Mouse (Mus musculus): Measurements from ENCODE around the gene Ppp2r2d. TPM values are rescaled to one million over a fixed set of nuclear protein-coding genes. Genes with fewer than 3 reads are reported as not detected.

Gene Ppp2r2d
- total and polyA plus RNA-seq, 2 experiments from 2014 or later, result 99.4 to 115 TPM

- WGBS, result 59% methylated on average over 3 of the region's 3 CpGs
- H3K27me3 ChIP-seq (ENCODE audit: insufficient read depth, low read length), result no peaks in the 10 kb centered on the region
- ATAC-seq (no peak), DNase-seq (no peak)
- no peaks in the 10 kb centered on the region for H3K9me3 ChIP-seq (ENCODE audit: low read length)
- H3K27ac ChIP-seq (ENCODE audit: low read depth, low read length), result no peak overlapping the region
- TF ChIP-seq CTCF (IDR thresholded peaks at IDR 0.05; ENCODE audit: low read depth), result no peak
- H3K4me2 ChIP-seq (ENCODE audit: low read depth), result no peak overlapping the region
- H3K36me3 ChIP-seq (ENCODE audit: insufficient read depth), result peaks cover 80% of the 10 kb centered on the region
- H3K4me1 ChIP-seq (ENCODE audit: insufficient read depth), result no peaks in the 10 kb centered on the region
- H3K9ac ChIP-seq, result no peak overlapping the region
- no peak overlapping the region for H3K4me3 ChIP-seq (ENCODE audit: low read depth, low read length)
Measured at GRCm38 (mm10) chr7:138875031-138875430, 29.2 kb downstream of the Ppp2r2d start.

GRCm38 (mm10) chr7:138883724-138884123, 37.8 kb downstream of the Ppp2r2d start:
- WGBS, result 88% methylated on average over 3 of the region's 3 CpGs
- no peaks in the 10 kb centered on the region for H3K27me3 ChIP-seq (ENCODE audit: insufficient read depth, low read length)
- no peaks in the 10 kb centered on the region for H3K9me3 ChIP-seq (ENCODE audit: low read length)
- peaks cover 45% of the 10 kb centered on the region for H3K36me3 ChIP-seq (ENCODE audit: insufficient read depth)
- H3K4me2 ChIP-seq (ENCODE audit: low read depth), result no peak overlapping the region
- no peak for TF ChIP-seq CTCF (IDR thresholded peaks at IDR 0.05; ENCODE audit: low read depth)
- no peak overlapping the region for H3K27ac ChIP-seq (ENCODE audit: low read depth, low read length)
- H3K4me3 ChIP-seq (ENCODE audit: low read depth, low read length), result no peak overlapping the region
- no peak for ATAC-seq
- H3K9ac ChIP-seq, result no peak overlapping the region
- no peaks in the 10 kb centered on the region for H3K4me1 ChIP-seq (ENCODE audit: insufficient read depth)
- no peak for DNase-seq

GRCm38 (mm10) chr7:138885365-138886289, 39.7 kb downstream of the Ppp2r2d start:
- no peaks in the 10 kb centered on the region for H3K27me3 ChIP-seq (ENCODE audit: insufficient read depth, low read length)
- H3K9ac ChIP-seq, result no peak overlapping the region
- no peaks in the 10 kb centered on the region for H3K4me1 ChIP-seq (ENCODE audit: insufficient read depth)
- peaks cover 26% of the 10 kb centered on the region for H3K36me3 ChIP-seq (ENCODE audit: insufficient read depth)
- no peaks in the 10 kb centered on the region for H3K9me3 ChIP-seq (ENCODE audit: low read length)
- H3K4me2 ChIP-seq (ENCODE audit: low read depth), result no peak overlapping the region
- no peak for ATAC-seq
- 90% methylated on average over 13 of the region's 13 CpGs for WGBS
- no peak for TF ChIP-seq CTCF (IDR thresholded peaks at IDR 0.05; ENCODE audit: low read depth)
- no peak overlapping the region for H3K4me3 ChIP-seq (ENCODE audit: low read depth, low read length)
- H3K27ac ChIP-seq (ENCODE audit: low read depth, low read length), result no peak overlapping the region
- no peak for DNase-seq

- no peak overlapping the region for H3K27ac ChIP-seq (ENCODE audit: low read depth, low read length)
- H3K36me3 ChIP-seq (ENCODE audit: insufficient read depth), result peaks cover 12% of the 10 kb centered on the region
- no peaks in the 10 kb centered on the region for H3K9me3 ChIP-seq (ENCODE audit: low read length)
- H3K4me1 ChIP-seq (ENCODE audit: insufficient read depth), result no peaks in the 10 kb centered on the region
- H3K4me3 ChIP-seq (ENCODE audit: low read depth, low read length), result no peak overlapping the region
- TF ChIP-seq CTCF (IDR thresholded peaks at IDR 0.05; ENCODE audit: low read depth), result no peak
- ATAC-seq (no peak), DNase-seq (no peak)
- WGBS, result 79% methylated on average over 2 of the region's 2 CpGs
- no peak overlapping the region for H3K9ac ChIP-seq
- H3K27me3 ChIP-seq (ENCODE audit: insufficient read depth, low read length), result no peaks in the 10 kb centered on the region
- no peak overlapping the region for H3K4me2 ChIP-seq (ENCODE audit: low read depth)
Measured at GRCm38 (mm10) chr7:138898122-138898521, 52.2 kb downstream of the Ppp2r2d start.

- H3K27ac ChIP-seq (ENCODE audit: low read depth, low read length), result no peak overlapping the region
- H3K4me3 ChIP-seq (ENCODE audit: low read depth, low read length), result no peak overlapping the region
- ATAC-seq (no peak), DNase-seq (no peak)
- no peaks in the 10 kb centered on the region for H3K27me3 ChIP-seq (ENCODE audit: insufficient read depth, low read length)
- H3K4me2 ChIP-seq (ENCODE audit: low read depth), result no peak overlapping the region
- H3K9me3 ChIP-seq (ENCODE audit: low read length), result no peaks in the 10 kb centered on the region
- no peak for TF ChIP-seq CTCF (IDR thresholded peaks at IDR 0.05; ENCODE audit: low read depth)
- 73% methylated on average over 4 of the region's 4 CpGs for WGBS
- H3K4me1 ChIP-seq (ENCODE audit: insufficient read depth), result no peaks in the 10 kb centered on the region
- peaks cover 7% of the 10 kb centered on the region for H3K36me3 ChIP-seq (ENCODE audit: insufficient read depth)
- H3K9ac ChIP-seq, result no peak overlapping the region
Measured at GRCm38 (mm10) chr7:138898743-138899142, 52.9 kb downstream of the Ppp2r2d start.

- H3K9ac ChIP-seq, result no peak overlapping the region
- no peaks in the 10 kb centered on the region for H3K9me3 ChIP-seq (ENCODE audit: low read length)
- no peaks in the 10 kb centered on the region for H3K36me3 ChIP-seq (ENCODE audit: insufficient read depth)
- H3K4me2 ChIP-seq (ENCODE audit: low read depth), result no peak overlapping the region
- H3K4me3 ChIP-seq (ENCODE audit: low read depth, low read length), result no peak overlapping the region
- TF ChIP-seq CTCF (IDR thresholded peaks at IDR 0.05; ENCODE audit: low read depth), result no peak
- H3K4me1 ChIP-seq (ENCODE audit: insufficient read depth), result peaks cover 16% of the 10 kb centered on the region
- ATAC-seq (no peak), DNase-seq (no peak)
- H3K27ac ChIP-seq (ENCODE audit: low read depth, low read length), result no peak overlapping the region
- 77% methylated on average over 7 of the region's 7 CpGs for WGBS
- H3K27me3 ChIP-seq (ENCODE audit: insufficient read depth, low read length), result no peaks in the 10 kb centered on the region
Measured at GRCm38 (mm10) chr7:138903886-138904435, 58.1 kb downstream of the Ppp2r2d start.

- no peak for TF ChIP-seq CTCF (IDR thresholded peaks at IDR 0.05; ENCODE audit: low read depth)
- ATAC-seq, result no peak
- Histone ChIP-seq H3K9me3 (ENCODE audit: low read length) (no peaks in the 10 kb centered on the region), H3K4me1 (ENCODE audit: insufficient read depth) (peaks cover 16% of the 10 kb centered on the region), H3K36me3 (ENCODE audit: insufficient read depth) (no peaks in the 10 kb centered on the region), H3K4me3 (ENCODE audit: low read depth, low read length) (no peak overlapping the region), H3K27ac (ENCODE audit: low read depth, low read length) (no peak overlapping the region), H3K27me3 (ENCODE audit: insufficient read depth, low read length) (no peaks in the 10 kb centered on the region), H3K9ac (no peak overlapping the region), H3K4me2 (ENCODE audit: low read depth) (peak overlapping the region; percentile 28)
- WGBS, result 81% methylated on average over 1 of the region's 1 CpGs
- no peak for DNase-seq
Measured at GRCm38 (mm10) chr7:138906441-138906840, 60.6 kb downstream of the Ppp2r2d start.
